Mouse (Mus musculus): ENCODE data around the gene Hist1h2bq.

Gene Hist1h2bq

DNA sequence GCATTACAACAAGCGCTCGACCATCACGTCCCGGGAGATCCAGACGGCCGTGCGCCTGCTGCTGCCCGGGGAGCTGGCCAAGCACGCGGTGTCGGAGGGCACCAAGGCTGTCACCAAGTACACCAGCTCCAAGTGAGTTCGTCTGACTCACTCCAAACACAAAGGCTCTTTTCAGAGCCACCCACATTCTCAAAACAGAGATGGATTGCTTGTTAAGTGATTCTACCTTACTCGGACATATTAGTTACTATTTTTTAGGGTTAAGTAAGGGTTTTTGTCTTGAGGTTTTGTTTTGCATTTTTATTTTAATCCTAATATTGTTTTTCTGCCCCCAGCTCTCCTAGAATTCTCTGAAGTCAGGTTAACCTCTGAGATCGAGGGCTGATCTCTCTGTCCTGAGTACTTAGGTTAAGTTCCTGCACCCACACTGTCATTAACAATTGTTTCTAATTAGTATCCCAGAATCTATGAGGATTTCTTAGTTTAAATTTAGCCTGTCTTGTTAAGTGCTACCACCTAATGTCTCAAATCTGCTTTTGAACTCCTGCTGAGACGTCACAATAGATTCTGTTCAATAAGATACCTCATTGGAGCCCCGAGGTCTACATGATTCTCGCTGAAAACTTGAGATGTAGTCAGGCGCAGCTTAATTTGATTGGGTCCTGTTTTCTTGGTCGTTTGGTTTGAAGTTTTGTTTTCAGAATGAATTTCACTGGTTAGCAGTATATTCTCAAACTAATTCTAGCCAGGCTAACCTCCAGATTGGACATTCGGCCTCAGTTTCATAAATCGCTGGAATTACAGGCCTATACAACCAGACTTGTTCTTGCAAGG lies 22.0 kb downstream of the Hist1h2bq start:
- DNase-seq (ENCODE audit: low spot score): no peak

DNA sequence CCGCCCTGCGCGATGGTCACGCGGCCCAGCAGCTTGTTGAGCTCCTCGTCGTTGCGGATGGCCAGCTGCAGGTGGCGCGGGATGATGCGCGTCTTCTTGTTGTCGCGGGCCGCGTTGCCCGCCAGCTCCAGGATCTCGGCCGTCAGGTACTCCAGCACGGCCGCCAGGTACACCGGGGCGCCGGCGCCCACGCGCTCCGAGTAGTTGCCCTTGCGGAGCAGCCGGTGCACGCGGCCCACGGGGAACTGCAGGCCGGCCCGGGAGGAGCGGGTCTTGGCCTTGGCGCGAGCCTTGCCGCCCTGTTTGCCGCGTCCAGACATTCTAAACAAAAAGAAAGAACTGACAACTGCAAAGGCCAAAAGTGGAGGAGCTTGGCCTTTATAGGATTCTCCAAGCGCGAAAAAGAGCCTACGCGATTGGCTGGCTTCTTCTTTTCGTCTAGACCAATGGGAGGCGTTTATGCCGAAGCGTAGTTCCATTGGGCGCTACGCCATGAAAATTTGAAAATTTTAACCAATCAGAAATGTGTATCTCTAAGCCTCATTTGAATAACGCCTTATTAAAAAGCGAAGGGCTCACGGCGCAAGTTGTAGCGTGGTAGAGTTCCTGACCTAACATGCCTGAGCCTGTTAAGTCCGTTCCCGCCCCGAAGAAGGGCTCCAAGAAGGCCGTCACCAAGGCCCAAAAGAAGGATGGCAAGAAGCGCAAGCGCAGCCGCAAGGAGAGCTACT lies 22.9 kb downstream of the Hist1h2bq start, which contains the start of the genes Hist1h2an and Hist1h2bp:
Gene Hist1h2an, minus strand, starts transcription at position 320 of the 731 bp plus-strand sequence.
Gene Hist1h2bp, plus strand, starts transcription at position 563 of the 731 bp plus-strand sequence.
- DNase-seq (ENCODE audit: low spot score): peak; percentile 88

DNA sequence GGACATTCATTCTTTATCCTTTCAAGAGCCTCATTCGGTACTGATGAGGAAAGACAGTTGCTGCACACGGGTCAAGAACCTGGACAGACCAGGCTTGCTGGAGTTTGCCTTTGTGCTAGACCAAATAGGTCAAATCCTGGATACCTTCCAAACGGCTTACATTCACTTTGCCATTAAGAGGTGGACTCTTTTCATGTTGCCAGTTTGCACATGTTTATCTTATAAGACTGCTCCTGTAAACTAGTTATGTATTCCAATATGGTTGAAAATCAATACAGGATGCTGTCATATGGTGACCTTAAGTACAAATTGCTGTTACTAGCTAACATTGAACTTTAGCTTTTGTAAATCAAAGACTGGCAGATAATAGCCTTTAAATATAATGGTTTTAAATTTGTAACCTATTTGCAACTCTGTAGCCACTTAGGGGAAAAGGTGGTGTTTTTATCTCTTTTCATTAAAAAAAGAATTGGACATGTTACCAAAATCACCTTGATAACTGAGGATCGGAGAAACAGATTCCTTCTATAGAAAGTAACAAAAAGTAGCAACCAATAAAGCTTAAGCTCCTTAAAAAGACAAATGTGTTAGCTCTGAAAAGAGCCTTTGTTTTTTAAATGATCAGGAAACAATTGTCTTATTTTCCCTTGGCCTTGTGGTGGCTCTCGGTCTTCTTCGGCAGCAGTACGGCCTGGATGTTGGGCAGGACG lies 23.7 kb downstream of the Hist1h2bq start:
- DNase-seq (ENCODE audit: low spot score): no peak

DNA sequence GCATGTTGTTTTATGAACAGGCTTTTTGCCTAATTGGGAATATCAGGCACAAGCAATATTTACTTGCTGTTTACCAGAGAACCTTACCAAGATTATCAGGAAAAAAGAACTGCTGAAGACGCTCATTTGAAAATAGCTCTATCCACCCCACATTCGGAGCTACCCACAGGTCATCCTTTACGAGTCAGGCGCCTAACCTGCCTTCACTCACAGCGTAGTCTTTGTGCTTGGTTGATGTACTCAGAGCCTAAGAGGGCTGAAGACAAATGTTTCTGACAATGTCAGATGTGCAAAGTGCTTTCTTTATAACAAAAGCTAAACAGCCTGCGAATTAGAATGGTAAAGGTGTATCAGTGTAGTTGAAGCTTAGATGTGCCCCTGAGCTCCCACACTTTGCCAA lies 25.7 kb downstream of the Hist1h2bq start:
- no peak for DNase-seq (ENCODE audit: low spot score)

DNA sequence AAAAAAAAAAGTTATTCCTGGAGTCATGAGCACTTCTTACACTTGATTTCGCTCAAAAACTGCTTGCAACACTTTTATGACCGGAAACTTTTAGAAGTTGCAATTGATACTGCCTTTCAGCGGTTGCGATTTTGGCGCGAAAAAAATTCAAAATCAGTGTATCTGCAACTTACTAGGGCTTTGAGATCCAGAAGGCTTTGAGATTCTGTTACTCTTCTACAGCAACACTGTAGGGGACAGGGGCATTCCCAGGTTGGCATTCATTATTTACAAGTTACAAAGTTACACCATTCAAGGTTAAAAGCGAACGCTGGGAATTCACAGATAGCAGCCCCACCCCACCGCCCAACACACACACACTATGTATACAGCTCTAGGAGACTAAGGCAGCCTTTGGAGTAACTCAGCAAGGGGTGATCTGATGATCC lies 26.2 kb downstream of the Hist1h2bq start:
- DNase-seq (ENCODE audit: low spot score): peak; percentile 65

DNA sequence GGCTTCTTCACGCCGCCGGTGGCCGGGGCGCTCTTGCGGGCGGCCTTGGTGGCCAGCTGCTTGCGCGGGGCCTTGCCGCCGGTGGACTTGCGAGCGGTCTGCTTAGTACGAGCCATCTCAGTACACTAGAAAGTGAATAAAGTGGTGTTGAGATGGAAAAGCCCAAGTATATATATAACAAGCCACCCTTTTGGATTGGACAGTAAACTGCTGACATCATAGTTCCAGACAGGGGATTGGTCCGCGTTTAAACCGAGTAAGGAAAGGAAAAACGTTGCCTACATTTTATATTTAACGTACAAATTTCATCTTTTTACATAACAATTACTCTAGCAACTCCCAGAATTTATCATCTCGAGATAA lies 26.8 kb downstream of the Hist1h2bq start, which contains the start of gene Hist1h3i:
Gene Hist1h3i, minus strand, starts transcription at position 116 of the 363 bp plus-strand sequence.
- DNase-seq (ENCODE audit: low spot score): peak; percentile 68

DNA sequence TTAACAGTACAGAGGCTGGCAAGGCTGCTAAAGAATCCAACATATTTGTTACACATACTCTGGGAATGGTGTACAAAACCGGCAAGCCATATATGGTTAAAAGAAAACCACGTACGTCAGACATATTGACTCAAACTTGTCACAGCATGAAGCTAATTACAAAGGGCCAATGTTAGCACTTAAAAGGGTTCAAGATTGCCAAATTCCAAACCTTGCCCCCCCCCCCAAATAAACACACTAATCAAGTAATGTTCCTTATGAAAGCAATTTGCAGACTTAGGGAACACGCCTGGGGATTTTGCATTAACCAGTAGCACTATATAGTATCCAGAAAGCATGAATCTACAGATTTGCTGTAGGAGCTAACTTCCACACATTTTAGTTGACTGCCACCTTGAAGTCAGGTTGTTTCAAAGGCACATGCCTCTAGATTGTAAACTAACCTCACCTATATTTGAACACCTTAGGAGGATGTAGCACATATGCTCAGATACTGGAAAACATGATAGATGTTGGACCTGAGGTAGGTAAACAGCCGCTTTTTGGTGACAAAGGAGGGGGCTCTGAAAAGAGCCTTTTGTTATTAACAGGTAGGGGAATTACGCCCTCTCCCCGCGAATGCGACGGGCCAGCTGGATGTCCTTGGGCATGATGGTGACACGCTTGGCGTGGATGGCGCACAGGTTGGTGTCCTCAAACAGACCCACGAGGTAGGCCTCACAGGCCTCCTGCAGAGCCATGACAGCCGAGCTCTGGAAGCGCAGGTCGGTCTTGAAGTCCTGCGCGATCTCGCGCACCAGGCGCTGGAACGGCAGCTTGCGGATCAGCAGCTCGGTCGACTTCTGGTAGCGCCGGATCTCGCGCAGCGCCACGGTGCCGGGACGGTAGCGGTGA lies 27.4 kb downstream of the Hist1h2bq start:
- peak; percentile 72 for DNase-seq (ENCODE audit: low spot score)

DNA sequence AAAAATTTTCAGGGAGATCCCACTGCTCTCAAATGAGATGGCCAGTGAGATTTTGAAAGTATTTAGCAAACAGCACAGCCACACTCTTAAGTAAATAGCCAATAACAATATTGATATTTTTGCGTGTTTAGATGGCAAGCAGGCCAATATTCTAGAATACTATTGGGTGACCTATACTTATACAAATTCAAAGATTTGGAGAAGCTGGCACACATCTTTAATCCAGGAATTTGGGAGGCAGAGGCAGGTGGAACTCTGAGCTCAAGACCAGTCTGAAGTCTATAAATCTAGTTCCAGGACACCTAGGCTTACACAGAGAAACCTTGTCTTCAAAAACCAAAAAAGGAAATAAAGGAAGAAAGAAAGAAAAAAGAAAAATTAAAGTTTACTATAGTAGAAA lies 28.4 kb downstream of the Hist1h2bq start:
- no peak for DNase-seq (ENCODE audit: low spot score)

DNA sequence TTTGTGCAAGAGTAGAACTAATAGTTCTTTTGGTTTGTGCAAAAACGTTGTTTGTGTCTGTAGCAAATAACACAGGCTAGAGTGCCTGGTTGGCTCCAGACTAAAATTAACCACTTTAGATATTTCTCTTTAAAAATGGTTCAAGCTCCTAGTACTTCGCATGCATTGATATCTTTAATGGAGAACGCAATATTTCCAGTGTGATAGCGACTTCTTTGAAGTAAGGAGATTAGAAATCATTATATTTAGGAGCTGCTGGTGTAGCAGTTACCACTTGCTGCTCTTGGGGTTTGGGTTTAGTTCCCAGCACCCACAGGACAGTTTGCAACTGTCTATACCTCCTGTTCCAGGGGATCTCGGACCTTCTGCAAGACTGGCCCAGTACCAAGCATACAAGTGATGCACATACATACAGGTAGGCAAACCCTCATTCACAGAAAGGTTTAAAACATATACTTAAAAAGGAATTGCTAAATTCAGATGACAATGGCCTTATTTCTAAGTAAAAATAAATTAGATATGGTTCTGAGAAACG lies 28.9 kb downstream of the Hist1h2bq start:
- no peak for DNase-seq (ENCODE audit: low spot score)

DNA sequence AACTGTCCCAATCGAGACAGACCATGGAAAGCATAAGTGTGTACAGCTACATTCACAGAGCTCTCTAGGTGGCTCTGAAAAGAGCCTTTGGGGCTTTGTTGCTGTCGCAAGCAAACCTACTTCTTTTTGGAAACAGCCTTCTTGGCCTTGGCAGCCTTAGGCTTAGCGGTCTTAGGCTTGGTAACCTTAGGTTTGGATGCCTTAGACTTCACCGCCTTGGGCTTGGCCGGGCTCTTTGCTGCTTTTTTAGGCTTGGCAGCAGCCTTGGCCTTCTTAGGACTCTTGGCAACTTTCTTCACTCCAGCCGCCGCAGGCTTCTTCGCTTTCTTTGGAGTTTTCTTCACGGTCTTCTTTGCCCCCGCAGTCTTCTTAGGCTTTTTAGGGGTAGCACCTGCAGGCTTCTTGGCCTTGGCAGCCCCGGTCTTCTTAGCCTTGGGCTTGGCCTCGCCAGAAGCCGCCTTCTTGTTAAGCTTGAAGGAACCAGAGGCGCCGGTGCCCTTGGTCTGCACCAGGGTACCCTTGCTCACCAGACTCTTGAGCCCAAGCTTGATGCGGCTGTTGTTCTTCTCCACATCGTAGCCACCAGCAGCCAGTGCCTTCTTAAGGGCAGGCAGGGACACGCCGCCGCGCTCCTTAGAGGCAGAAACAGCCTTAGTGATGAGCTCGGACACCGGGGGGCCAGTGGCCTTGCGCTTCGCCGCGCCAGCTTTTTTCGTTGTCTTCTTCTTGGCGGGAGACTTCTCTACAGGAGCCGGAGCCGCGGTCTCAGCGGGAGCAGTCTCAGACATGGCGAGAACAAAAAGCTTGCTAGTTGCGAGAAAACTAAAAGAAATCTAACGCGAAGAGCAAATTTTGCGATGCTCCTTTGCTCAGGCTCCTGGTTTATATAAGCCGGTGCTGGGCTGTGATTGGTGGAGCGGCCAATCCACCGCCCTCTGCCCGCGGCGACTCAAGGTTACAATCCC lies 29.9 kb downstream of the Hist1h2bq start, which contains the start of gene Hist1h1b:
Gene Hist1h1b, minus strand, starts transcription at position 859 of the 965 bp plus-strand sequence.
- peak; percentile 81 for DNase-seq (ENCODE audit: low spot score)

DNA sequence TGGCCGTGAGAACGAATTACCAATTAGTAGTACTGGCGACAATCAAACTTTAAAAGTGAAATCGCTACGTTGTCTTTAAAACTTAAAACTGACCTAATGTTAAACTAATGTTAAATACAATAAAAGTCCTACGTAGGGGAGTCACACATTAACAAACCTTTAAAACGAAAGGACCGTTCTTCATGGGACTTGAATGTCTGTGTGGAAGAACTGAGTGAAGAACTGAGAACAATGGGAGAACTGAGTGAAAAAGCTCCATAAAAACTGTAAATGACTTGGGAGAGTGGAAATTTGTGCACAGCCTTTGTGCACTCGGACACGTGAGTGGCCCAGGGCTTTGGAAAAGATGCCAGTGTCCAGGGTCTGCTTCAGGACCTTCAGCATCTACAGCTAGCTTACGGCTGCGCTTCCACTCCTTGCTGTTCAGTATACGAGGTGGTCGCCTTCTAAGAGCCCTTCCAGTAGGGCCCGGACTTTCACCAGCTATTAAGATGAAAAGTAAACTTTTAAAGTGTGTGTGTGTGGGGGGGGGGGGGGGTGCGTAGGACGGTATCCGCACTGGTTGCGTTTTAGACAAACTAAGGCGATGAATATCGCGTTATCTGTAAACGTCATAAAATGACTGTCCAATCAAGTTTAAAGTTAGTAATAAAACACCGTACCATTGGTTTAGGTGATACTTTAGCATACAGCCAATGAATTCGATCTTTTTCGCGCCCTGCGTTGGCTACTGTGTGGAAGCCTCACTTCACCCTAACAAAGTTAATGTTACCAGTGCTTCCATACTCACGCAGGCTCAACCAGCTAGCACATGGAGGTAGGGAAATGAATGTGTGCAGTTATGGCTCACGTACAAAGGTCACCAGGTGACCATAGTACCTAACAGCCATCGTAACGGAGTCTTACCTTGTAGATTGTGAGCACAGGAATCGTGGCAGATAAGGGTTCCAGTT lies 30.9 kb downstream of the Hist1h2bq start:
- peak; percentile 73 for DNase-seq (ENCODE audit: low spot score)

Data from spleen, adult 12 weeks (tissue).